Mouse (Mus musculus) megakaryocyte, embryonic 14.5 days (primary cell): ENCODE measurements at regions not wholly inside any gene's neighbourhood (a gene's known extent, or its start where the extent isn't known, plus 50 kb on each side); places are given as distances from the start of the nearest gene placed in this dataset.

Experiments
- FLI1 ChIP-seq: IDR thresholded peaks from 2 replicates; pipeline ENCODE4 v1.6.1; 2012; ENCODE audit warnings: low read length, inconsistent platforms, mixed read lengths
- GATA1 ChIP-seq: IDR thresholded peaks from 3 replicates; pipeline ENCODE4 v1.6.1; 2012; ENCODE audit warnings: mixed read lengths, low read length, inconsistent platforms, borderline replicate concordance

DNA sequence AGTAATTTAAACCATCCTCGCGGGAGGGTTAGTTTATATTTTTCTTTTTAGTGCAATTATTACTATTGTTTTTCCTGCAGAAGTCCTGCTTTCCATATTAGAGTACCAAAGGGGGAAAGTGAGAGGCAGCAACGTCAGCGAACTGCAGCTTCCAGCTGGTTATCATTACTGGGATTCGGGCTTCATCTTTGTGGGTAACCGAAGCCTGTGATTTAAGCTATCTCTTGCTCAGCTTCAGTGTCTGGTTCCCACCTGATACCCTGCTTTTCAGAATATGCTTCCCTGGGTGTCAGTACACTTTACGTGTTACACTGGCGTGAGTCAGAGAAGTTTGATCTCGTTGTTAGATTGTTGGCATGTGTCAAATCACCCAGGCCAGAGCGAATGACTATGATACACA, 539.3 kb downstream of the Bnc2 start:
- no peak for TF ChIP-seq GATA1
- no peak for TF ChIP-seq FLI1
